Mouse (Mus musculus) spleen, adult 18-20 months (tissue): ENCODE measurements around the gene Tti1.

ENCODE experiments used
- DNase-seq, 2 experiments: peaks; one replicate each; pipeline ENCODE4 v3.0.0; 2022; ENCODE audit warnings: mixed read lengths in 2 of 2

The Tti1 gene

GRCm38 (mm10) chr2:158037571-158037970 lies 9.3 kb upstream of the Tti1 start:
- DNase-seq: no peak

- no peak for DNase-seq
These were observed 8.7 kb upstream of the Tti1 start for GRCm38 (mm10) chr2:158036953-158037352.

GRCm38 (mm10) chr2:158036408-158036807 lies 8.2 kb upstream of the Tti1 start:
- no peak for DNase-seq

GRCm38 (mm10) chr2:158035813-158036212 lies 7.6 kb upstream of the Tti1 start:
- DNase-seq: no peak

GRCm38 (mm10) chr2:158030007-158030406 lies 1.8 kb upstream of the Tti1 start:
- no peak for DNase-seq

GRCm38 (mm10) chr2:158027855-158028353 lies 329 bp downstream of the Tti1 start:
- no peak for DNase-seq

- DNase-seq: no peak
These were observed 10.9 kb downstream of the Tti1 start for GRCm38 (mm10) chr2:158017330-158017729.

- no peak for DNase-seq
These were observed 15.6 kb downstream of the Tti1 start for GRCm38 (mm10) chr2:158012608-158013007.

GRCm38 (mm10) chr2:158009373-158009772 lies 18.9 kb downstream of the Tti1 start:
- no peak for DNase-seq

GRCm38 (mm10) chr2:158005641-158006040 lies 22.6 kb downstream of the Tti1 start:
- DNase-seq: no peak

GRCm38 (mm10) chr2:158004620-158005019 lies 23.6 kb downstream of the Tti1 start:
- no peak for DNase-seq

GRCm38 (mm10) chr2:157998817-157999216 lies 29.4 kb downstream of the Tti1 start:
- no peak for DNase-seq

- no peak for DNase-seq
These were observed 35.7 kb downstream of the Tti1 start for GRCm38 (mm10) chr2:157992501-157992900.

- DNase-seq: no peak
These were observed 37.2 kb downstream of the Tti1 start for GRCm38 (mm10) chr2:157991026-157991425.

GRCm38 (mm10) chr2:157989946-157990345 lies 38.3 kb downstream of the Tti1 start:
- no peak for DNase-seq

- DNase-seq: no peak
These were observed 39.6 kb downstream of the Tti1 start for GRCm38 (mm10) chr2:157988416-157989190.

GRCm38 (mm10) chr2:157986235-157986634 lies 42.0 kb downstream of the Tti1 start:
- DNase-seq: no peak

- no peak for DNase-seq
These were observed 42.6 kb downstream of the Tti1 start for GRCm38 (mm10) chr2:157985611-157986010.

GRCm38 (mm10) chr2:157983276-157983675 lies 45.0 kb downstream of the Tti1 start:
- DNase-seq: no peak

- DNase-seq: no peak
These were observed 45.5 kb downstream of the Tti1 start for GRCm38 (mm10) chr2:157982727-157983126.

GRCm38 (mm10) chr2:157979241-157979640 lies 49.0 kb downstream of the Tti1 start:
- no peak for DNase-seq

- DNase-seq: no peak
These were observed 52.6 kb downstream of the Tti1 start for GRCm38 (mm10) chr2:157975595-157975994.

- no peak for DNase-seq
These were observed 53.4 kb downstream of the Tti1 start for GRCm38 (mm10) chr2:157974604-157975501.

GRCm38 (mm10) chr2:157970669-157971068 lies 57.6 kb downstream of the Tti1 start:
- peak in 1 of 2 experiments; percentile 7 for DNase-seq
